Mouse (Mus musculus): ENCODE measurements around the gene Coa7. TPM values are rescaled to one million over a fixed set of nuclear protein-coding genes. Genes with fewer than 3 reads are reported as not detected.

The Coa7 gene
- polyA plus RNA-seq, 1 experiment from 2014 or later: 46.4 TPM

DNA sequence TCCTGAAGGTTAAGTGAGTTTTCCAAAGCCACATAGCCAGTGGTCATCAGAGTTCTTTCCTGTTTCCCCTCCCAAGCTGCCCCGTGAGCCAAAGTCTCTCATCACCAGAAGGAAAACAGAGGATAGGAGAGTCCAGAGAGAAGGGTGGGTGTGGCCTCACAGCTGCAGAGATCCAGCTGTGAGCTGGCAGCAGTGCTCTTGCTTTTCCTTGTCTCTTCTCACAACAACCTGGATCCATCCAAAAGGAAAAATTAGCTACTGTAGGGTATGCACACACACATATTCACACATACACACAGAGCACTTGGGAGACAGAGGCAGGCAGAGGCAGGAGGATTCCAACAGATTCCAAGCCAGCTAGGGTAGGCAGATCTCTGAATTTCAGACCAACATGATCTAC lies 58.1 kb downstream of the Coa7 start:
- Histone ChIP-seq H3K27me3 (ENCODE audit: control insufficient read depth, insufficient read depth, low read length) (peaks cover 11% of the 10 kb centered on the region; the same call in 1 of the 2 replicates), H3K27ac (replicated peaks; ENCODE audit: low read depth, low read length) (no peak overlapping the region), H3K36me3 (ENCODE audit: control insufficient read depth, insufficient read depth, low read length) (no peaks in the 10 kb centered on the region), H3K4me1 (ENCODE audit: control insufficient read depth, insufficient read depth, low read length) (peaks cover 18% of the 10 kb centered on the region), H3K4me3 (replicated peaks; ENCODE audit: low read depth, low read length) (no peak overlapping the region), H3K9ac (replicated peaks; ENCODE audit: low read length) (no peak overlapping the region), H3K4me2 (ENCODE audit: low read length) (no peak overlapping the region), H3K9me3 (ENCODE audit: control insufficient read depth, low read length) (no peaks in the 10 kb centered on the region)
- ATAC-seq (ENCODE audit: low FRiP score, low TSS enrichment): no peak
- DNase-seq: no peak
- WGBS: 46% methylated on average over 1 of the region's 1 CpGs

DNA sequence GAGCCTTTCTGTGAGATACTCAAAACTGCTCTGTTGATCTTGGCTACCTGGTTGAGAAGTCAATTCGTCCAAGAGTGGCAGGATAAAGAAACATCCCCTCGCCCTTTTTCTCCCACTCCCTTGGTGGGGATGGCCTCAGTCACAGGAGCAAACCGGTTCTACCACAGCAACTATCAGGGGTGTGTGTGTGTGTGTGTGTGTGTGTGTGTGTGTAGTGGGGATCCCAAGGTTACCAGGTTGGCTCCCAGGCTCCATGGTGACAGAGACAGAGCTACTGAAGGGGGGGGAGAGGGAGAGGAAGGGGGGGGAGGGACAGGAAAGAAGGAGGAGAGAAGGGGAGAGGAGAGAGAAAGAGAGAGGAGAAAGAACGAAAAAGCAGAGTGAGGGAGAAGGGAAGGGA lies 59.2 kb downstream of the Coa7 start:
- WGBS: 39% methylated on average over 4 of the region's 4 CpGs
- Histone ChIP-seq H3K27ac (replicated peaks; ENCODE audit: low read depth, low read length) (peak overlapping the region; percentile 85), H3K4me2 (ENCODE audit: low read length) (peak overlapping the region; percentile 66), H3K4me3 (replicated peaks; ENCODE audit: low read depth, low read length) (no peak overlapping the region), H3K36me3 (ENCODE audit: control insufficient read depth, insufficient read depth, low read length) (no peaks in the 10 kb centered on the region), H3K9ac (replicated peaks; ENCODE audit: low read length) (peak overlapping the region; percentile 63; the same call in 1 of the 2 replicates), H3K27me3 (ENCODE audit: control insufficient read depth, insufficient read depth, low read length) (peaks cover 11% of the 10 kb centered on the region; the same call in 1 of the 2 replicates), H3K9me3 (ENCODE audit: control insufficient read depth, low read length) (no peaks in the 10 kb centered on the region), H3K4me1 (ENCODE audit: control insufficient read depth, insufficient read depth, low read length) (peaks cover 18% of the 10 kb centered on the region)
- ATAC-seq (ENCODE audit: low FRiP score, low TSS enrichment): no peak
- peak; percentile 31 for DNase-seq

DNA sequence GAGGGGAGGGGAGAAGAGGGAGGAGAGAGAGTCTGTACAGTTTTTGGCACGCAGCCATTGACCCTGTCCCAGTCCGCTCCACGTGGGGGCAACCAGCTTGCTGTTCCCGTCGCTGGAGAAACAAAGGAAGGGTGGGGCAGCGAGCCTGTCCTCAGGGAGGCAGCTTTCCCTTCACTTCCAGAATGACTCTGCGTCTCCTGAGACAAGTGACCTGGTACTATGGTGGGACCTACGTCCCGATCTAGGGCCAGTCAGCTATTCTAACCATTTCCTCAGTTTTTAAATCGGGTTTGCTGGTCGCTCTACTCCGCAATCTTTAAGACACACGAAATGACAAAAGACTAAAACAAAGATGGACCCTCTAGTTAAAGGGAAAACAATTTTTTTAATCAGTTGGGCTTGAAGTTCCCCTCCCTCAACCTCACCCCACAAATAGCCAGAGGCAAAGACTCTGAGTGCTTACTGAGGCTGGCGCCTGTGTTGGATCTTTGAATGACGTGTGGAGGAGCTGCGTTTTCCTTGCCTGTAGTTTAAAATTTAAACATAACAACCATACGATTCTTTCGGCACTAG lies 59.8 kb downstream of the Coa7 start:
- peaks cover 7% of the 10 kb centered on the region; the same call in 1 of the 2 replicates for H3K27me3 ChIP-seq (ENCODE audit: control insufficient read depth, insufficient read depth, low read length)
- peak; percentile 88 for DNase-seq
- H3K36me3 ChIP-seq (ENCODE audit: control insufficient read depth, insufficient read depth, low read length): no peaks in the 10 kb centered on the region
- 4% methylated on average over 18 of the region's 18 CpGs for WGBS
- H3K9me3 ChIP-seq (ENCODE audit: control insufficient read depth, low read length): no peaks in the 10 kb centered on the region
- H3K27ac ChIP-seq (replicated peaks; ENCODE audit: low read depth, low read length): peak overlapping the region; percentile 85
- peaks cover 18% of the 10 kb centered on the region for H3K4me1 ChIP-seq (ENCODE audit: control insufficient read depth, insufficient read depth, low read length)
- H3K4me2 ChIP-seq (ENCODE audit: low read length): peak overlapping the region; percentile 66
- H3K4me3 ChIP-seq (replicated peaks; ENCODE audit: low read depth, low read length): peak overlapping the region; percentile 31
- H3K9ac ChIP-seq (replicated peaks; ENCODE audit: low read length): peak overlapping the region; percentile 63
- peak; percentile 75 for ATAC-seq (ENCODE audit: low FRiP score, low TSS enrichment)

DNA sequence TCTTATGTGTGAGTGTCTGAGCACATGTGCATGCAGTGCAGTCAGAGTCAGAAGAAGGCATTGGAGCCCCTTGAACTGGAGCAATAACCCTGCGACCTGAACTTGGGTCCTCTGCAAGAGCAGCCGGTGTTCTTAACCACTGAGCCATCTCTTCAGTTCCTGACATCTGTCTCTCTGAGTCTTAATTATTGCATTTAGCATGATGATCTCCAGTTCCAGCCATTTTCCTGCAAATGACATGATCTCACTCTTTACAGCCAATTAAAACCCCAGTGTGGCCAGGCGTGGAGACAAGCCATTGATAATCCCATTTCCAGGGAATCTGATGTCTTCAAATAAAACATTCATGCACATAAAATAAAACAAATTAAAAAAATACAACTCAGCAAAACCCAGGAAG lies 60.8 kb downstream of the Coa7 start:
- H3K9ac ChIP-seq (replicated peaks; ENCODE audit: low read length): no peak overlapping the region
- H3K27ac ChIP-seq (replicated peaks; ENCODE audit: low read depth, low read length): no peak overlapping the region
- H3K4me2 ChIP-seq (ENCODE audit: low read length): no peak overlapping the region
- H3K4me3 ChIP-seq (replicated peaks; ENCODE audit: low read depth, low read length): no peak overlapping the region
- ATAC-seq (ENCODE audit: low FRiP score, low TSS enrichment): no peak
- H3K27me3 ChIP-seq (ENCODE audit: control insufficient read depth, insufficient read depth, low read length): peaks cover 6% of the 10 kb centered on the region; the same call in 1 of the 2 replicates
- H3K36me3 ChIP-seq (ENCODE audit: control insufficient read depth, insufficient read depth, low read length): no peaks in the 10 kb centered on the region
- 41% methylated on average over 3 of the region's 3 CpGs for WGBS
- peak; percentile 30 for DNase-seq
- no peaks in the 10 kb centered on the region for H3K9me3 ChIP-seq (ENCODE audit: control insufficient read depth, low read length)
- H3K4me1 ChIP-seq (ENCODE audit: control insufficient read depth, insufficient read depth, low read length): peaks cover 18% of the 10 kb centered on the region

DNA sequence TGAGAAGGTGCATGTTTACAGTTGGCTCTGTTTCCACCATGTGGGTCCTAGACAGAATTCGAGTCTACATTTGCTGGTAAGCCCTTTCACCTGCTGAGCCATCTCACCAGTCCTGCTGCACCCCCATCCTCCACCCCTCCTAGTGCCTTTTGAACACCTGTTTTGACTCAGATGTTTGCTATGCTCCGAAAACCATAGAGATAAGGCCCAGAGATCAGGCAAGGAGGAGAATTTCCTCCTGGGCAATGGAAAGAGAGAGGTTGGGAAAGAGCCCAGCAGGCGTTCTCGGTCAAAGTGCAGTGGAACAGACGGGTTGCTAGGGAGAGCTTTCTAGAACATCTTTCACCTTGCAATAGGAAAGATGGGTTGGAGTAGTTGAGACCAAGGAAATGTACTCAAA lies 63.2 kb downstream of the Coa7 start:
- Histone ChIP-seq H3K4me2 (ENCODE audit: low read length) (no peak overlapping the region), H3K4me1 (ENCODE audit: control insufficient read depth, insufficient read depth, low read length) (peaks cover 14% of the 10 kb centered on the region), H3K27me3 (ENCODE audit: control insufficient read depth, insufficient read depth, low read length) (no peaks in the 10 kb centered on the region), H3K9ac (replicated peaks; ENCODE audit: low read length) (no peak overlapping the region), H3K9me3 (ENCODE audit: control insufficient read depth, low read length) (peaks cover 3% of the 10 kb centered on the region; the same call in 1 of the 2 replicates), H3K36me3 (ENCODE audit: control insufficient read depth, insufficient read depth, low read length) (no peaks in the 10 kb centered on the region), H3K4me3 (replicated peaks; ENCODE audit: low read depth, low read length) (no peak overlapping the region), H3K27ac (replicated peaks; ENCODE audit: low read depth, low read length) (no peak overlapping the region)
- ATAC-seq (ENCODE audit: low FRiP score, low TSS enrichment) (no peak), DNase-seq (no peak)
- 83% methylated on average over 5 of the region's 5 CpGs for WGBS

Other genes starting within 250 kb of the Coa7 start
- gene Podn, start 231.7 kb upstream of the Coa7 start, polyA plus RNA-seq (2014; fragmentation: Nextera tagmentation; extraction: Ambion mirVana): 0.12 TPM in 1 of 2 replicates, not detected in the other
- gene Scp2, start 183.1 kb upstream of the Coa7 start, polyA plus RNA-seq (2014; fragmentation: Nextera tagmentation; extraction: Ambion mirVana): 210 and 212 TPM in 2 replicates
- gene Echdc2, start 162.7 kb upstream of the Coa7 start, polyA plus RNA-seq (2014; fragmentation: Nextera tagmentation; extraction: Ambion mirVana): 6.3 and 7.6 TPM in 2 replicates
- not detected in 2 replicates for gene Zyg11a, start 110.1 kb upstream of the Coa7 start, polyA plus RNA-seq (2014; fragmentation: Nextera tagmentation; extraction: Ambion mirVana)
- 37.0 and 49.7 TPM in 2 replicates for gene Zyg11b, start 27.0 kb upstream of the Coa7 start, polyA plus RNA-seq (2014; fragmentation: Nextera tagmentation; extraction: Ambion mirVana)
- 4.9 and 6.6 TPM in 2 replicates for gene Shisal2a, start 55.2 kb downstream of the Coa7 start, polyA plus RNA-seq (2014; fragmentation: Nextera tagmentation; extraction: Ambion mirVana)
- 16.2 and 23.9 TPM in 2 replicates for gene Gpx7, start 78.8 kb downstream of the Coa7 start, polyA plus RNA-seq (2014; fragmentation: Nextera tagmentation; extraction: Ambion mirVana)
- 59.0 and 70.7 TPM in 2 replicates for gene Tut4, start 131.3 kb downstream of the Coa7 start, polyA plus RNA-seq (2014; fragmentation: Nextera tagmentation; extraction: Ambion mirVana)